Mouse (Mus musculus) brain, embryonic 14.5 days (tissue): ENCODE measurements around the gene Adamts9. TPM values are rescaled to one million over a fixed set of nuclear protein-coding genes. Genes with fewer than 3 reads are reported as not detected.
A peak's percentile ranks its signal among the peaks of the same experiment; 100 is the strongest.

Experiments
- DNase-seq: peaks from one replicate; pipeline ENCODE4 v3.0.0-alpha.2; 2011; ENCODE audit warnings: low read depth
- CTCF ChIP-seq: fragments of 200-500 bp; IDR thresholded peaks from 2 replicates; pipeline ENCODE4 v1.5.1; 2012; ENCODE audit warnings: inconsistent platforms, mild to moderate bottlenecking, moderate library complexity, borderline replicate concordance; ENCODE audit not compliant: insufficient read depth, insufficient read length; ENCODE audit errors: extremely low read depth
- POLR2A ChIP-seq: fragments of 200-500 bp; IDR thresholded peaks from 2 replicates; pipeline ENCODE4 v1.6.1; 2012; ENCODE audit warnings: mild to moderate bottlenecking, inconsistent platforms, borderline replicate concordance; ENCODE audit not compliant: poor library complexity, insufficient read depth, insufficient read length, severe bottlenecking; ENCODE audit errors: extremely low read depth
- polyA plus RNA-seq: library from polyadenylated mRNA; depleted of rRNA; stranded (reverse); fragments of >200 nt; gene quantifications from 2 replicates; pipeline ENCODE4 v1.2.3, GENCODE M21; 2012; rRNA removed

Gene Adamts9
- polyA plus RNA-seq, 1 experiment: 4.2 TPM

DNA sequence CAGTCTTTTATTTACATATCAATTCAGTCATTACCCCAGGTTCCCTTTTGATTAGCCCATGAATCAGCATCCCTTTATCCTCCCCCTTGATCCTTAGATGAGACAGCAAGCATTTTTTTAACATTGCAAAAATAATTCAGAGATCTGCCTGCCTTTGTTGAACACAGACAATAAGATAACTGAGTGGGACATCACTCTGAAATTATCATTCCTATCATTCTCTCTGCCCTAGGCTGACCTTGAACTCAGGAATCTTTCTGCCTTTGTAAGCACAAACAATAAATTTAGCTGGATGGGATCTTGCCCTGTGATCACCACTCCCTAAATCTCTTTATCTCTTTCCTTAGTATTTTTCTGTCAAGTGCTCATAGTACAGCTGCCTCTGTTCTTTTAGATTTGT lies 209.6 kb downstream of the Adamts9 start:
- TF ChIP-seq CTCF (no peak), POLR2A (no peak)
- DNase-seq: no peak

DNA sequence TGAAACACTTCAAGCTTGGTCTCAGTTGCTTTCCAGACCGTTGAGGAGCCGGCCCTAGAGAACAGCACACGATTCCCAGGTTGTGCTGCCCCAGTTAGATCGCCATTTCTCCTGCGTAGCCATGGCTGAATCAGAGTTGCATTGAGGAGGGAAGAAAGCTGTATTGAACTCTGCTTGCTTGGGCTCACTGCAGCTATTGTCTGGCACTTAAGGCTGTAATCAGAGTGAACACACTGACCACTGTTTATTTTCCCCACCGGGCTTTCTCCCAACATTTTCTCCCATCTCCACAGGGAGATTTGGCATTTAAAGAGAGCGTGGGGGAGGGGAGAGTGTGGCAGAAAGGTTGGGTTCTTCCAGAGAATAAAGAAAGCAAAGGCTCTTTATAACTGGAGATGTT lies 214.8 kb downstream of the Adamts9 start:
- DNase-seq: peak; percentile 52
- TF ChIP-seq CTCF: no peak
- TF ChIP-seq POLR2A: no peak

DNA sequence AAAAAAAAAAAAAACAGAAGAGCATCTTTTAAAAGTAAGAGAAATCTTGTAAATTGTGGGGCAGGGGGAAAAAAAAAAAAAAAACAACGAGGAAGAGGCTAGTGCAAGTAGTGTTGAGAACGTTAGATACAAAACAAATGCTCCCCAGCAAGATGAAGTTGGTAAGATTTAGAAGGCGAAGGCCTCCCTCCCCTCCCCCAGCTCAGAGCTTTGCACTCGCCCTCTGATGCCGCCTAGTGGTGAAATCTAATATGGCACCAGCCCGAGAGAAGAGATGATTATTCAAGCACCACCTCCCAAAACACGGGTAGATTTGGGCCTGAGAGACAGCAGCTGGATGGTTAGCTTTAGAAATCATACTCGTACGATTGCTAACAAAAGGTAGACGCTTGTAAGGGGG lies 215.2 kb downstream of the Adamts9 start:
- no peak for TF ChIP-seq POLR2A
- TF ChIP-seq CTCF: peak; percentile 96
- peak; percentile 91 for DNase-seq

DNA sequence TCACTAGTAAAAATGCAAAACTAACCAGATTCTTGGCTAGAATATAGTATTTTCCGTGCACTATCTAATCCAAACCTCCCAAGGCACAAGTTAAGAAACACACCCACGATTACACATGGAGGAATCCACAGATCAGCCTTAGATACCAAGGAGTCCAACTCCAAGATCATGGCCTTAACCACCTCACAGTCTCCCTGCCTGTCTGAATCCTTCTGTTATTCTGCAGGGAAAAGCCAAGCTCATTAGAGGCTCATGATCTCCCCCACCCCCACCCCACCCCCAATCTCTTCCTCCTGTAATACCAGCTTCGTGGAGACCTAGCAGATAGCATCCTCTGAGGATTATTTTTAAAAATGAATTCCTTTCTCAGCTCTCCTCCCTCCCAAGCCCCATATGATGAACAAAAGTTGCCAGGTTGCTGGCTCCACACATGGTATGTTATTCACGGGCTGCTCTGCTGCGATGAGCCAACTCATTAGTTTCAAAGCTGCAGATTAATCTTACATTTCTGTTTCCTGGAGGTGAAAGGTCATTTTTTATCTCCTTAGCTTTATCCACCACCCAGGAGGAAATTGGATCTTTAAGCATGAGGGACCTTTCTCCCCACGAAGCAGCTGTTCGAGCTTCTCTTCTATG lies 215.8 kb downstream of the Adamts9 start:
- TF ChIP-seq CTCF (no peak), POLR2A (no peak)
- DNase-seq: peak; percentile 67

DNA sequence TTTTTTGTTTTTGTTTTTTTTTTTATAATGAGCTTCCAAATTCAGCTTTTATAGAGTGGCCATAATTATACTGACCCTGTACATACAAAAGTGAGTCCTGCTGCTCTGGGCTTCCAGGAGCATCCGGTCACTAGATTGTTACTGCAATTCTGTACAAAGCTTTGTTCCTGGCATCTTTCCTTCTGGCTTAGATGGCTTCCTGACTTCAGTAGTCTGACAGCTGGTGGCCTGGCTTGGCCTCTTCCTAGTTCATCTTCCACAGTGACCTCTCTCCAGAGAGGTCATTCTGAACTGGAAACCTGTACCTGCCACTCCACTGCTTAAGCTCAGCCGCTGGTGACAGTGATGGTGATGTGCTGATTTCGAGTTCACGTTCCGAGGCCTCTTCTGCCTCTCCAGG lies 217.2 kb downstream of the Adamts9 start:
- no peak for DNase-seq
- no peak for TF ChIP-seq CTCF

DNA sequence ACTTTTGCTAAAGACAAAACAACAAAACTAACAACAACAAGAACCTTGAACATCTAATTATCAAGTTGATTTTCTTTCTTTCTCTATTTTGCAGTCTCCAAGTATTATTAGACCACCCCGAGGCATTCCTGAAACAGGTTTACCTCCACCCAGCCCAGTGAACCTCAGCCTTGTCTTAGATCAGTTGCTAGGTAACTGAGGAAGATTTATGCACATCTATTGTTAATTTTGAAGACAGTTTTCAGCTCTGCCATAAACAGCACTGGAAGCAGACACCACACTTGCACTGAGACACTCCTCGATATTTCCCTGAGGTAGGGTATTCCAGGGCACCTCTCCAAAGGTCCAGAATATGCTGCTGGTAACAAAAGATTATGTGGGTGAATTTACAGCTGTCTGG lies 218.9 kb downstream of the Adamts9 start:
- DNase-seq: peak; percentile 55

More for the DNA sequence above, 218.9 kb downstream of the Adamts9 start:
- no peak for TF ChIP-seq CTCF
- TF ChIP-seq POLR2A: no peak

Other genes starting within 250 kb of the Adamts9 start
- gene Prickle2, start 237.3 kb downstream of the Adamts9 start, polyA plus RNA-seq: 9.3 and 17.8 TPM in 2 replicates
- 0.44 and 0.48 TPM in 2 replicates for gene A730049H05Rik, start 127.0 kb downstream of the Adamts9 start, polyA plus RNA-seq
- not detected in 2 replicates for gene Gm15737, start 74.1 kb downstream of the Adamts9 start, polyA plus RNA-seq